Mouse (Mus musculus) liver, postnatal 0 days (tissue): ENCODE results near the gene Plxnb1. TPM values are rescaled to one million over a fixed set of nuclear protein-coding genes. Genes with fewer than 3 reads are reported as not detected.

Experiments
- ATAC-seq: fragments of 200-750 bp; cut with Nextera tagmentation; 2 replicates; pipeline ENCODE4 v1.8.0; 2017; ENCODE audit warnings: mild to moderate bottlenecking, moderate library complexity
- DNase-seq: peaks from one replicate; pipeline ENCODE4 v3.0.0-alpha.2; 2016
- H3K27ac ChIP-seq: fragments of 300-500 bp; sonication (generic); 2 replicates; pipeline ENCODE4 v1.5.1; 2014; ENCODE audit warnings: antibody characterized with exemption, moderate library complexity, mild to moderate bottlenecking, low read depth
- H3K27me3 ChIP-seq: fragments of 300-500 bp; sonication (generic); 2 replicates; pipeline ENCODE4 v1.6.1; 2014; ENCODE audit warnings: low read length, control low read depth, mixed read lengths; ENCODE audit not compliant: insufficient read depth
- H3K36me3 ChIP-seq: fragments of 300-500 bp; sonication (generic); replicated peaks from 2 replicates; pipeline ENCODE4 v1.6.1; 2014; ENCODE audit warnings: mild to moderate bottlenecking, control low read depth, low read length, moderate library complexity, mixed read lengths; ENCODE audit not compliant: insufficient read depth
- H3K4me1 ChIP-seq: fragments of 300-500 bp; sonication (generic); 2 replicates; pipeline ENCODE4 v1.6.1; 2014; ENCODE audit warnings: antibody characterized with exemption, mild to moderate bottlenecking, control low read depth; ENCODE audit not compliant: insufficient read depth
- H3K4me2 ChIP-seq: fragments of 300-500 bp; sonication (generic); 2 replicates; pipeline ENCODE4 v1.6.1; 2014; ENCODE audit warnings: low read depth, mild to moderate bottlenecking, low read length, moderate library complexity, mixed read lengths
- H3K4me3 ChIP-seq: fragments of 300-500 bp; sonication (generic); 2 replicates; pipeline ENCODE4 v1.5.1; 2014; ENCODE audit warnings: low read depth, low read length
- H3K9ac ChIP-seq: fragments of 300-500 bp; sonication (generic); replicated peaks from 2 replicates; pipeline ENCODE4 v1.6.1; 2014; ENCODE audit warnings: mild to moderate bottlenecking, moderate library complexity
- H3K9me3 ChIP-seq: fragments of 300-500 bp; sonication (generic); 2 replicates; pipeline ENCODE4 v1.6.1; 2016; ENCODE audit warnings: mild to moderate bottlenecking, control low read depth, low read length, mixed read lengths
- CTCF ChIP-seq: sonication (generic); IDR thresholded peaks from 2 replicates; pipeline ENCODE4 v1.5.1; 2016; ENCODE audit warnings: antibody characterized with exemption, low read depth
- EP300 ChIP-seq: IDR thresholded peaks from 2 replicates; pipeline ENCODE4 v1.6.1; 2016; ENCODE audit warnings: antibody characterized with exemption, low read depth, mild to moderate bottlenecking
- WGBS: fragments of 180-500 bp; shearing (Covaris S2); extraction: QIAGEN DNeasy Blood & Tissue Kit; methylation state at CpG from one replicate; pipeline ENCODE4 v1.1.7; 2014; ENCODE audit not compliant: insufficient replicate concordance; 5-methylcytosine and 5-hydroxymethylcytosine counted together
- polyA plus RNA-seq: library from polyadenylated mRNA; unstranded; fragments of >200 nt; fragmentation: Nextera tagmentation; extraction: Ambion mirVana; gene quantifications from 2 replicates; pipeline ENCODE4 v1.2.1, GENCODE M21; 2015

Gene Plxnb1
- 1.9 and 2.2 TPM in 2 replicates for polyA plus RNA-seq

DNA sequence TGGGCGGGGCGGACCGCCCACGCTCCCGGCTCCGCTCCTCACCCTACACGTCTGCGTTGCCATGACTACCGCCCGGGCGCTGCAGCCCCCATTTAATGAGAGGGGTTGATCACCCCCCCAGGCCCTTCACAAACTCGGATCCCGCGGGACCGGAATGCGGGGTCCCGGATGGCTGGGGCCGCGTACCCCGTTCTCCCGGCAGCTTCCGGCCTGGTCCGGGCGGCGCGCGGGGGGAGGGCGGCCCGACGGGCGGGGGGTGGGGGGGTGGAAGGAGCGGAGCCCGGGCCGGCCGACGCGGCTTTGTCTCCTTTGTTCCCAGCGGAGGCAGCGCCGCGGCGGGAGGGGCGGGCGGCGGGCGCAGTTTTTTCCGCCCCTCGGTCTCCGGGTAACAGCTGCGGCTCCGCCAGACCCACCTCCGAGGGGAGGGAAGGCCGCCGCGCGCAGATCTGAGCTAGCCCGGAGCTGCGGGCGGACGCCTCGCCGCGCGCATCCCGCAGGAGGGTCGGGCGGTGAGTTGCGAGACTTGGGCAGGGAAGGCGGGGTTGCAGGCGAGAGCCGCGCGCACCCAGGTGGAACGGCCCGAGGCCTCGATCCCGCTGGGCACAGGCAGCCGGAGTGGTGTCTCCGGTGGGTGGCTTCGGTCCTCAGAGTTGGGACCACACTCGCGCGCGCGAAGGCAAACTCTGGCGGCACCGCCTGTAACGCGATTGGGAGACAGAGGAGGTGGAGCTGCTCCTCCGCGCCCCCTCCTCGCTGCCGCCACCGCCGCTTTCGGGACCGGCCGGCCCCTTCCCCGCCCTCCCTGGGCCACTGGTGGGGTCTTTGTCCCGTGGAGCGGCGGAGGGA is at the start of gene Plxnb1:
TSS of gene Plxnb1 (plus strand) at position 253 of the 846 bp plus-strand sequence.
- DNase-seq (peak; percentile 70), ATAC-seq (peak; percentile 53)
- Histone ChIP-seq H3K36me3 (peaks cover 7% of the 10 kb centered on the region; the same call in 1 of the 2 replicates), H3K9ac (peak within 1 kb of the TSS; percentile 74), H3K4me3 (peak within 1 kb of the TSS; percentile 62), H3K4me1 (peaks cover 25% of the 10 kb centered on the region), H3K4me2 (peak within 1 kb of the TSS; percentile 81), H3K9me3 (no peaks in the 10 kb centered on the region), H3K27ac (peak within 1 kb of the TSS; percentile 91), H3K27me3 (peaks cover 31% of the 10 kb centered on the region)
- no peak for TF ChIP-seq CTCF
- TF ChIP-seq EP300: no peak
- WGBS: under 1% methylated on average over 85 of the region's 102 CpGs

DNA sequence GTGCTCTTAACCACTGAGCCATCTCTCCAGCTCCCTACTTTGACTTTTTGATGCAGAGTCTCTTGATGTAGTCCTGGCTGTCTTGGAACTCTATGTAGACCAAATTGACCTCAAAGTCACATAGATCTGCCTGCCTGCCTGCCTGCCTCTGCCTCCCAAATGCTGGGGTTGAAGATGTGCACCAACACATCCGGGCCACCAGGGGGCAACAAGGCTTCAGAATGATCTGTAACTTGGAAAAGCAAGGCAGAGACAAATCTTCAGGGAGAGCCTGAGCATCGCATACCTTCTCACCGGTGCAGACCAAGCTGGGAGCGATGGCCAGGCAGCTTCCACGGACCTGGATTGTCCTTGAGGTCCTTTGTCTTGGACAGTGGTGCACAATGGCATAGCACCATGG is 48.9 kb upstream of the Plxnb1 start:
- Histone ChIP-seq H3K36me3 (0 out of 2 replicates have a peak, but pooled peaks cover 3% of the 10 kb centered on the region), H3K4me2 (no peak overlapping the region), H3K27ac (no peak overlapping the region), H3K9me3 (no peaks in the 10 kb centered on the region), H3K4me3 (no peak overlapping the region), H3K27me3 (no peaks in the 10 kb centered on the region), H3K9ac (no peak overlapping the region), H3K4me1 (no peaks in the 10 kb centered on the region)
- 0 out of 2 replicates have a peak, but pooled peaks have one; percentile 47 for ATAC-seq
- TF ChIP-seq CTCF (peak; percentile 90), EP300 (no peak)
- 45% methylated on average over 5 of the region's 5 CpGs for WGBS
- peak; percentile 70 for DNase-seq

DNA sequence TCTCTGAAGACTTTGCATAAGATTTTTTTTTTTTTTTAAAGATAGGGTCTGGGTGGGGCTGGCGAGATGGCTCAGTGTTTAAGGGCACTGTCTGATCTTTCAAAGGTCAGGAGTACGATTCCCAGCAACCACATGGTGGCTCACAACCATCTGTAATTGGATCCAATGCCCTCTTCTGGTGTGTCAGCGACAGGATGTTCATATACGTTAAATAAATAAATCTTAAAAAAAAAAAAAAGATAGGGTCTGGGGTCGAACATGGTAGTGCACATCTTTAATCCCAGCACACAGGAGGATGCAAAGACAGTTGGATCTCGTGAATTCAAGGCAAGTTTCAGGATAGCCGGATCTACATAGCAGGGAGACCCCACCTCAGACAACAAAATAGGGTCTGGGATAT is 45.9 kb upstream of the Plxnb1 start:
- H3K4me2 ChIP-seq: no peak overlapping the region
- ATAC-seq (no peak), DNase-seq (no peak)
- no peak overlapping the region for H3K9ac ChIP-seq
- 73% methylated on average over 7 of the region's 7 CpGs for WGBS
- H3K36me3 ChIP-seq: 0 out of 2 replicates have a peak, but pooled peaks cover 6% of the 10 kb centered on the region
- no peak for TF ChIP-seq EP300
- no peak for TF ChIP-seq CTCF
- no peak overlapping the region for H3K4me3 ChIP-seq
- no peaks in the 10 kb centered on the region for H3K9me3 ChIP-seq
- peaks cover 1% of the 10 kb centered on the region; the same call in 1 of the 2 replicates for H3K4me1 ChIP-seq
- no peaks in the 10 kb centered on the region for H3K27me3 ChIP-seq
- H3K27ac ChIP-seq: no peak overlapping the region

DNA sequence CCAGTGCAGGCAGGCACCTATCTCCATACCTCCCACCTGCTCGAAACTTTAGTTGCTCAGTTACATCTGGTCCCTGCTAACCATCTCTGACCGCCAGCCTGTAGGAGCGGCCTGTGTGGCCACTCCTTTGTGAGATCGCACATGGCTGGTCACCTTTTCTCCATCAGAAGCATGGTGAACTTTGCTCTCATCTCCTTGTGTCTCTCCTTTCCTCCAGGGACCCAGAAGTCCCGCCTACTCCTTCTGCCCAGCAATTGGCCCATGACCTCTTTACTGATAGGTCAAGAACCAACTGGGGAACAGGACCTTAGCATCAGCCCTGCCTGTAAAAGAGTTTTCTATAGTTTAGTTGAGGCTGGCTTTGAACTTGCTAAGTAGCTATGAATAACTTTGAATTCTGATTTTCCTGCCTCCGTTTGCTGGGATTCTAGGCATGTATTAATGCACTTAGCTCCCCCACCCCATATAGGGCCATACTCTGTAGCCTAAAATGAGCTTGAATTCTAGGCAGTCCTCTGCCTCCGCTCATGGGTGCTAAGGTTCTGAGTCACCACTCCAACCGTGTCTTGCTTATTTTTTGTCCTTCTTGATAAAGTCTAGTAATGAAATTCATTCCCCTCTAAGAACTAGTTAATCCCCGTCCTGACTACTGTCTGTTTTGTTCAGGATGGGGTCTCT is 45.1 kb upstream of the Plxnb1 start:
- no peak overlapping the region; the same call in 1 of the 2 replicates for H3K27ac ChIP-seq
- H3K4me2 ChIP-seq: no peak overlapping the region
- no peak overlapping the region for H3K9ac ChIP-seq
- no peaks in the 10 kb centered on the region for H3K9me3 ChIP-seq
- DNase-seq (no peak), ATAC-seq (no peak)
- no peaks in the 10 kb centered on the region for H3K27me3 ChIP-seq
- 77% methylated on average over 9 of the region's 9 CpGs for WGBS
- H3K4me3 ChIP-seq: no peak overlapping the region
- TF ChIP-seq CTCF: no peak
- TF ChIP-seq EP300: no peak
- 0 out of 2 replicates have a peak, but pooled peaks cover 6% of the 10 kb centered on the region for H3K36me3 ChIP-seq
- peaks cover 7% of the 10 kb centered on the region for H3K4me1 ChIP-seq

DNA sequence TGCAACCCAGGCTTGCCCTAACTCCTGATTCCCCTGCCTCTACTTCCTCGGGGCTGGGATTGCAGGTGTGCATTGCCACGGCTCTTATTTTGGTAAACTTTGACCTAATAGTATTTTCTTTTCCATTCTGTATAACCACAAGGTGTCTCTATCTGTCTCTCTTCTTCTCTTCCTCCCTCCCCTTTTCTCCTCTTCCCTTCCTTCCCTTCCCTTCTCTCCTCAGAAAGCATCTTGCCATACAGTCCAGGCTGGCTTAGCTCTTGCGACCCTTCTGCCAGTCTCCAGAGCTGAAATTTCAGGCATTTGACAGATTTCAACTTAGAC is 44.6 kb upstream of the Plxnb1 start:
- peaks cover 12% of the 10 kb centered on the region for H3K4me1 ChIP-seq
- H3K27me3 ChIP-seq: no peaks in the 10 kb centered on the region
- TF ChIP-seq CTCF (no peak), EP300 (no peak)
- ATAC-seq (no peak), DNase-seq (no peak)
- H3K27ac ChIP-seq: no peak overlapping the region; the same call in 1 of the 2 replicates
- 0 out of 2 replicates have a peak, but pooled peaks cover 6% of the 10 kb centered on the region for H3K36me3 ChIP-seq
- no peaks in the 10 kb centered on the region for H3K9me3 ChIP-seq
- H3K4me3 ChIP-seq: no peak overlapping the region
- H3K4me2 ChIP-seq: no peak overlapping the region
- 47% methylated on average over 3 of the region's 3 CpGs for WGBS
- no peak overlapping the region for H3K9ac ChIP-seq

DNA sequence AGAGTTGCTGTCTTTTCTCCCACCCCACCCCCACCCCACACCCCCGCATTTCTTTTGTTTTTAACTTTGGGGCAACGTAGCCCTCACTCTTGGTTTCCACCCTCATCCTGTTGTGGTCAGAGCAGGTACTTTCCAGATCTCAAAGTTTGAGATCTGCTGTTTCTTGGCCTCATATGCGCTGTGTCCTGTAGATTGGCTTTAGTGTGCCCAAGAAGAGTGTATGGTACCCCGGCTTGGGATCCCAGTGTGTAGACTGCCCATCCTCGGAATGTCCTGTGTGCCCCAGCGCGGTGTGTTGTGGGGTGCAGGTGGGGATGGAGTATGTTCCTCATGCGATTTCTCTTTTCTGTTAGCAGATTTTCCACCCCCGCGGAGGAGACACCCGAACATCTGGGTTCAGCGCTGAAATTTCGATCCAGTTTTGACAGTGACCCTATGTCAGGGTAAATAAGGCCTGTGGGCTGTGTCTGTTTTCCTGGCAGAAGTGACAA is 44.1 kb upstream of the Plxnb1 start:
- no peak overlapping the region for H3K4me2 ChIP-seq
- ATAC-seq (no peak), DNase-seq (no peak)
- TF ChIP-seq EP300 (no peak), CTCF (no peak)
- WGBS: 58% methylated on average over 13 of the region's 13 CpGs
- H3K27me3 ChIP-seq: no peaks in the 10 kb centered on the region
- 0 out of 2 replicates have a peak, but pooled peaks cover 6% of the 10 kb centered on the region for H3K36me3 ChIP-seq
- peaks cover 16% of the 10 kb centered on the region for H3K4me1 ChIP-seq
- H3K27ac ChIP-seq: 0 out of 2 replicates have a peak overlapping the region, but pooled peaks have one; percentile 34
- no peak overlapping the region for H3K4me3 ChIP-seq
- H3K9me3 ChIP-seq: no peaks in the 10 kb centered on the region
- no peak overlapping the region for H3K9ac ChIP-seq
